Mouse (Mus musculus) cerebellum, adult 2 months (tissue): ENCODE data around the gene D230025D16Rik.

ENCODE experiments used
- CTCF ChIP-seq: fragments of 200-500 bp; IDR thresholded peaks from 2 replicates; pipeline ENCODE4 v1.5.1; 2011; ENCODE audit warnings: low read depth, mild to moderate bottlenecking, control low read depth, low read length, moderate library complexity, borderline replicate concordance; ENCODE audit not compliant: insufficient read depth
- POLR2A ChIP-seq: fragments of 200-500 bp; IDR thresholded peaks from 2 replicates; pipeline ENCODE4 v1.6.1; 2011; ENCODE audit warnings: low read length, control low read depth, borderline replicate concordance; ENCODE audit not compliant: insufficient read depth

- no peak for TF ChIP-seq CTCF
- TF ChIP-seq POLR2A, result no peak
These were observed 32.6 kb downstream of the D230025D16Rik start for GRCm38 (mm10) chr8:105257318-105258114.
